In genomic region chr1:71583302-71583701, GRCm38 (mm10) we compare ENCODE assay signal across 31 mouse cellular contexts. TPM values are rescaled to one million over a fixed set of nuclear protein-coding genes. Genes with fewer than 3 reads are reported as not detected.
DNase-seq lines count a peak whose midpoint lies in the region; ATAC-seq and TF ChIP-seq lines count a peak whose summit lies in the region.
"Had no signal": no experiment of that assay in that cellular context is flagged by ENCODE, and none has a peak within 500 bp of the region (broad histone marks: within the 10 kb centered on the region; RNA-seq: fewer than 3 reads in every experiment).

No protein-coding gene starts in this region.

- TF ChIP-seq POLR2A in embryonic fibroblast, embryonic 13.5 days (IDR thresholded peaks at IDR 0.05; ENCODE audit: low read depth, low read length), result 0 out of 2 replicates have a peak, but pooled peaks have one; percentile 23

- 91% methylated on average over 8 of the region's 8 CpGs for WGBS in lung, embryonic 16.5 days
- 95% methylated on average over 8 of the region's 8 CpGs for WGBS in embryonic facial prominence, embryonic 10.5 days

- no peaks in the 10 kb centered on the region for H3K4me1 ChIP-seq in lung, embryonic 16.5 days (replicated peaks; ENCODE audit: control insufficient read depth, insufficient read depth, low read length)
- H3K4me1 ChIP-seq in embryonic fibroblast, embryonic 13.5 days (ENCODE audit: control insufficient read depth, insufficient read depth, low read length), result no peaks in the 10 kb centered on the region
- H3K4me1 ChIP-seq in embryonic facial prominence, embryonic 10.5 days, result no peaks in the 10 kb centered on the region
- H3K4me1 ChIP-seq: embryonic facial prominence, embryonic 12.5 days; embryonic facial prominence, embryonic 15.5 days; heart, embryonic 12.5 days; heart, embryonic 15.5 days had no signal

- H3K4me3 ChIP-seq in lung, embryonic 16.5 days (ENCODE audit: low read length), result no peak overlapping the region
- H3K4me3 ChIP-seq in embryonic fibroblast, embryonic 13.5 days (ENCODE audit: insufficient read depth, low read length), result no peak overlapping the region
- no peak overlapping the region for H3K4me3 ChIP-seq in embryonic facial prominence, embryonic 10.5 days
- H3K4me3 ChIP-seq: embryonic facial prominence, embryonic 12.5 days; embryonic facial prominence, embryonic 15.5 days; erythroblast, embryonic 14.5 days; gastrocnemius, adult 2 months; heart, embryonic 12.5 days; heart, embryonic 15.5 days had no signal

- peak; percentile 68 for DNase-seq in heart, adult 11 months
- DNase-seq in heart, postnatal 36 days, result no peak
- no peak for DNase-seq in lung, adult 18-20 months
- no peak for DNase-seq in layer of hippocampus, adult 18-20 months (ENCODE audit: low spot score in 2 of 2)
- no peak for DNase-seq in embryonic facial prominence, embryonic 10.5 days (ENCODE audit: low spot score)
- DNase-seq: adrenal gland, adult 8-10 months; adrenal gland, postnatal 25 days; B cell, adult 2 months; cerebellum, adult 11-12 months; cerebellum, adult 9-10 months; cerebellum, postnatal 14 days; forebrain, postnatal 0 days; gastrocnemius, adult 2 months; gastrocnemius, postnatal 14 days; heart, adult 18-20 months; heart, postnatal 10 days; heart, postnatal 4 days had no signal

- peak; percentile 28; the same call in 1 of the 2 replicates for ATAC-seq in lung, embryonic 16.5 days (ENCODE audit: low read depth)
- ATAC-seq: activated CD4-positive, CD25-positive, alpha-beta regulatory T cell, adult 4 months; forebrain, embryonic 14.5 days; forebrain, postnatal 0 days; hindbrain, postnatal 0 days; inflammation-experienced regulatory T-cells, adult 6 months had no signal

- H3K36me3 ChIP-seq in lung, embryonic 16.5 days (ENCODE audit: control insufficient read depth, insufficient read depth, low read length), result peaks cover 27% of the 10 kb centered on the region
- H3K36me3 ChIP-seq in embryonic facial prominence, embryonic 10.5 days (replicated peaks), result peaks cover 74% of the 10 kb centered on the region

- intact Hi-C loops in heart, postnatal 36 days (cut with DNase I), result loop anchor here (10.0 kb wide), 1 partner anchor 541 kb away; no protein-coding TSS in a partner anchor

- no peak overlapping the region for H3K27ac ChIP-seq in lung, embryonic 16.5 days (ENCODE audit: low read length)
- no peak overlapping the region for H3K27ac ChIP-seq in embryonic fibroblast, embryonic 13.5 days (ENCODE audit: insufficient read depth, low read length)
- no peak overlapping the region for H3K27ac ChIP-seq in embryonic facial prominence, embryonic 10.5 days (replicated peaks)
- H3K27ac ChIP-seq: embryonic facial prominence, embryonic 12.5 days; embryonic facial prominence, embryonic 15.5 days; gastrocnemius, adult 2 months; heart, embryonic 15.5 days; hindbrain, embryonic 14.5 days; hindbrain, postnatal 0 days had no signal

- H3K9ac ChIP-seq in lung, embryonic 16.5 days (ENCODE audit: low read length), result no peak overlapping the region
- H3K9ac ChIP-seq: embryonic facial prominence, embryonic 12.5 days; embryonic facial prominence, embryonic 15.5 days; forebrain, postnatal 0 days; heart, embryonic 12.5 days; heart, embryonic 15.5 days; hindbrain, embryonic 14.5 days had no signal

- no peak overlapping the region for H3K4me2 ChIP-seq in lung, embryonic 16.5 days (ENCODE audit: low read depth, low read length)
- H3K4me2 ChIP-seq: embryonic facial prominence, embryonic 12.5 days; embryonic facial prominence, embryonic 15.5 days; heart, embryonic 12.5 days; heart, embryonic 15.5 days; hindbrain, embryonic 14.5 days had no signal

- TF ChIP-seq CTCF in embryonic fibroblast, embryonic 13.5 days (IDR thresholded peaks at IDR 0.05; ENCODE audit: borderline replicate concordance, insufficient read depth, low read length), result no peak

- no peaks in the 10 kb centered on the region for H3K9me3 ChIP-seq in lung, embryonic 16.5 days (ENCODE audit: control insufficient read depth, low read length)
- no peaks in the 10 kb centered on the region for H3K9me3 ChIP-seq in embryonic facial prominence, embryonic 10.5 days
- H3K9me3 ChIP-seq: embryonic facial prominence, embryonic 12.5 days; embryonic facial prominence, embryonic 15.5 days; G1E; heart, embryonic 12.5 days; heart, embryonic 15.5 days had no signal

- H3K27me3 ChIP-seq in lung, embryonic 16.5 days (ENCODE audit: control insufficient read depth, insufficient read depth, low read depth, low read length), result no peaks in the 10 kb centered on the region
- no peaks in the 10 kb centered on the region for H3K27me3 ChIP-seq in embryonic facial prominence, embryonic 10.5 days (replicated peaks; ENCODE audit: low read depth, poor library complexity, severe bottlenecking)
- H3K27me3 ChIP-seq: CH12.LX; embryonic facial prominence, embryonic 12.5 days; embryonic facial prominence, embryonic 15.5 days; heart, embryonic 12.5 days; heart, embryonic 15.5 days had no signal

RNA-seq across cellular contexts. Expression of gene Atic, which starts 26.4 kb away (rescaled TPM):
- 10 to 100 TPM; 20.8 to 24.0 TPM for total RNA-seq in heart, postnatal 36 days (2021)
- 48.4 and 49.5 TPM in 2 replicates for polyA plus RNA-seq in lung, embryonic 16.5 days (2015; fragmentation: Nextera tagmentation; extraction: Ambion mirVana)
- 73.8 and 88.5 TPM in 2 replicates for polyA plus RNA-seq in embryonic fibroblast, embryonic 13.5 days (2011; ENCODE audit: insufficient read length, low read depth, missing spikeins)
- total RNA-seq in layer of hippocampus, adult 18-20 months (2021), result 10 to 100 TPM; 32.9 to 38.5 TPM
- polyA plus RNA-seq in embryonic facial prominence, embryonic 10.5 days (2016; fragmentation: Nextera tagmentation; extraction: Ambion mirVana), result 77.2 and 78.4 TPM in 2 replicates
